Mouse (Mus musculus): Measurements from ENCODE around the gene Tnfsf4. TPM values are rescaled to one million over a fixed set of nuclear protein-coding genes. Genes with fewer than 3 reads are reported as not detected.

Gene Tnfsf4
- total RNA-seq, 1 experiment from 2014 or later: 2.9 TPM

- ATAC-seq (replicated peaks in 1 of 2; ENCODE audit: insufficient read depth in 1 of 2, low FRiP score in 2 of 2, low TSS enrichment in 1 of 2, low read depth in 1 of 2, poor library complexity in 2 of 2, severe bottlenecking in 2 of 2): no peak
These were observed 40.6 kb downstream of the Tnfsf4 start for GRCm38 (mm10) chr1:161435781-161436180.

DNA sequence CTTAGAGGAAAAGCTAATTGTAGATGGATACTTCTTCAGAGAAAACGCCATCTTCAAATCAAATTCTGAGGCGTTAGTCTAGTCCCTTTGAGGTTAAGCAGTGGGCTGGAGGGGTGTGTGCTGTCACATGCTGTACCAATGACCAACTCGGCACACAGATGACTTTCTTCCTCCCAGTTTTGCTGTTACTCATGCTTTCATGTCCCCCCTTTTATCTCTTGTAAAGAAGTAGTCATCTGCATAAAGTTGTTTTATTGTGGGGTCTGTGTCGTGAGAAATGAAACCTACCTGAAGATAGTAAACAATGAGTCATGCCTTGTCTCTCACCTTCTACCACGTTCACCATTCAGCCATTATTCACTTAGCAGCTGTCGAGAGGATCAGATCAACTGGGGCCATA lies 41.3 kb downstream of the Tnfsf4 start:
- no peak for ATAC-seq (replicated peaks in 1 of 2; ENCODE audit: insufficient read depth in 1 of 2, low FRiP score in 2 of 2, low TSS enrichment in 1 of 2, low read depth in 1 of 2, poor library complexity in 2 of 2, severe bottlenecking in 2 of 2)

DNA sequence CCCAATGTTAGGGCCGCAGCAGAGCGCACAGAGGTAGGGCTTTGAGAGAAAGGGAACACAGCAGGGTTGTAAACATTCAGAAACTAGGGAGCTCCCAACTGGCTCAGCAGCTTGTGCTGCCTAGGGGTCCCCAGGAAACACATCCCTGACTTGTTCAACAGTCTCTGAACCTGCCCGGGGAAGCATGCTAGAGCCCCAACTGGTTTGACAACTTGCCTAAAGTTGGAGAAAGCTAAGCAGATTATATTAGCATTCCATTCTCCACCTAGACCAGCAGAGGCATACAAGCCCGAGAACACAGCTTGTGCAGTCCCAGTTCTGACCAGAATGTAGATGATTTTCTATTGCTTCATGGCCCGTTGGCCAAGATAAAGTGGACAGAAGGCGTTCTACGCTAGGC lies 49.6 kb downstream of the Tnfsf4 start:
- ATAC-seq (replicated peaks in 1 of 2; ENCODE audit: insufficient read depth in 1 of 2, low FRiP score in 2 of 2, low TSS enrichment in 1 of 2, low read depth in 1 of 2, poor library complexity in 2 of 2, severe bottlenecking in 2 of 2): no peak

- no peak for ATAC-seq (replicated peaks in 1 of 2; ENCODE audit: insufficient read depth in 1 of 2, low FRiP score in 2 of 2, low TSS enrichment in 1 of 2, low read depth in 1 of 2, poor library complexity in 2 of 2, severe bottlenecking in 2 of 2)
These were observed 56.6 kb downstream of the Tnfsf4 start for GRCm38 (mm10) chr1:161451683-161452245.

DNA sequence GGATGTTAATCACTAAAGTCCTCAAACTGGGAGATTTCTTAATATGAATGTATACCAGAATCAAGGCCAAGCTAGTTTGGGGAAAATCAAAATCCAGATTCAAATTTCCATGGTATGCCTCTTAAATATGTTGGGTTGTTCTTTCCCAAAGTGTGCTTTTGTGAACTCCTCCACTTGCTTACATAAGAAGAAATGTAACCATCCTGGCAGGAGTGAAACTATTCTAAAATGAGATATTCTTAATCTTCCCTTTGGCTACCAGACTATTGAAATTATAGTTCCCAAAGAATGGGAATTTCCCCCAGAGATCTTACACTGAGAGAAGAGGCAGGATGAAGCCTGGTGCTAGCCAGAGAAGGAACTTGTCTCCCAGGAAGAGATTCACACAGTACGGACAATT lies 57.0 kb downstream of the Tnfsf4 start:
- no peak for ATAC-seq (replicated peaks in 1 of 2; ENCODE audit: insufficient read depth in 1 of 2, low FRiP score in 2 of 2, low TSS enrichment in 1 of 2, low read depth in 1 of 2, poor library complexity in 2 of 2, severe bottlenecking in 2 of 2)

DNA sequence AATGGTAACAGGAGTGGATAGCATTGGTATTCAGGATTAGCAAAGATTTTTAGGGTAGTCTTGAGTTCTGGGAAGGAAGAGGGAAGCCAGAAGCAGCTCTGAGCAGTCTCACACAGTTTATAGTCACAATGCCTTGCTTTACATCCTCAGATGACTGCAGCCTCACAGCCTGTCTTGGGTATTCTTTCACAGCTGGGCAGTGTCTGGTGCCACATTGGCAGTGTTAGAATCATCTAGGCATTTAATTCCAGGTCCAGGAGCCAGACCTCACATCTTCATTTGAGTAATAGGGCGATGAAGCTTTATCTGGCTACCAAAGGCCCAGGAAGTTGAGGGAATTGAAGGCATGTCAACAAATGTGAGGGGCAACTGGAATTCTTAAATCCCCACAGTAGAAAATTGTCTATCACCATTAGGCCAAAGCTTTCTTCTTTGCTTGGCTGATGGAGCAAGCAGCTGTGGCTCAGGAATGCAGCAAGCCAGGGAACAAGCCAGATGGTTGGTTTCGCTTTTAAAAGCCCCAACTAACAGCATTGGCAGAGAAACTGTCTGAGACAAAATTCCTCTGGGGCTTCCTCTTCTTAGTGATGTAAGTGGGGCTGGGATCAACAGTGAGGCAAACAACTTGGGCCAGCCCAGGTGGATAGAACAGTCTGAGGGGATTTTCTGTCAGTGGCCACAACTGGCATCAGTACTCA lies 68.3 kb downstream of the Tnfsf4 start:
- ATAC-seq (replicated peaks in 1 of 2; ENCODE audit: insufficient read depth in 1 of 2, low FRiP score in 2 of 2, low TSS enrichment in 1 of 2, low read depth in 1 of 2, poor library complexity in 2 of 2, severe bottlenecking in 2 of 2): 0 out of 4 replicates have a peak, but pooled peaks of 1 of the 2 experiments have one; percentile 25

Other genes with a start within 250 kb of the Tnfsf4 start
- not detected in 2 replicates for gene Tex50, start 236.1 kb upstream of the Tnfsf4 start, total RNA-seq (2017)
- 432 and 477 TPM in 2 replicates for gene Prdx6, start 144.2 kb upstream of the Tnfsf4 start, total RNA-seq (2017)
- not detected in 2 replicates for gene Tnfsf18, start 99.2 kb downstream of the Tnfsf4 start, total RNA-seq (2017)